Mouse (Mus musculus): ENCODE measurements around the gene Nr1d1.

- TF ChIP-seq HCFC1 (IDR thresholded peaks at IDR 0.05; ENCODE audit: borderline replicate concordance, insufficient read depth, low read length) (no peak), MAFK (IDR thresholded peaks at IDR 0.05; ENCODE audit: insufficient read depth, low read depth, low read length) (no peak), CHD2 (IDR thresholded peaks at IDR 0.05; ENCODE audit: low read depth, low read length) (no peak), ZNF384 (IDR thresholded peaks at IDR 0.05; ENCODE audit: low read depth, low read length) (no peak), ZC3H11A (IDR thresholded peaks at IDR 0.05; ENCODE audit: borderline replicate concordance, low read depth, low read length) (no peak)
Measured at GRCm38 (mm10) chr11:98744456-98745019, 30.6 kb downstream of the Nr1d1 start.

All from ES-E14 (cell line).